Mouse (Mus musculus) heart, embryonic 16.5 days (tissue): ENCODE measurements around the gene Carmil1. TPM values are rescaled to one million over a fixed set of nuclear protein-coding genes. Genes with fewer than 3 reads are reported as not detected.
A peak's percentile ranks its signal among the peaks of the same experiment; 100 is the strongest.

Source experiments
- ATAC-seq: fragments of 200-750 bp; cut with Nextera tagmentation; replicated peaks from 2 replicates; pipeline ENCODE4 v1.8.0; 2017; ENCODE audit warnings: moderate number of reproducible peaks; ENCODE audit not compliant: insufficient read depth, low FRiP score; ENCODE audit errors: extremely low read depth
- H3K27ac ChIP-seq: fragments of 300-500 bp; sonication (generic); 2 replicates; pipeline ENCODE4 v1.5.1; 2014; ENCODE audit warnings: mild to moderate bottlenecking, low read length, control low read depth, moderate library complexity
- H3K27me3 ChIP-seq: fragments of 300-500 bp; sonication (generic); 2 replicates; pipeline ENCODE4 v1.6.1; 2014; ENCODE audit warnings: low read length, mixed read lengths; ENCODE audit not compliant: control insufficient read depth, insufficient read depth
- H3K36me3 ChIP-seq: fragments of 300-500 bp; sonication (generic); 2 replicates; pipeline ENCODE4 v1.6.1; 2014; ENCODE audit not compliant: control insufficient read depth, insufficient read depth
- H3K4me1 ChIP-seq: fragments of 300-500 bp; sonication (generic); 2 replicates; pipeline ENCODE4 v1.6.1; 2014; ENCODE audit warnings: low read length, mixed read lengths; ENCODE audit not compliant: control insufficient read depth, insufficient read depth
- H3K4me2 ChIP-seq: fragments of 300-500 bp; sonication (generic); 2 replicates; pipeline ENCODE4 v1.6.1; 2014; ENCODE audit warnings: low read depth, mild to moderate bottlenecking, control low read depth, low read length
- H3K4me3 ChIP-seq: fragments of 300-500 bp; sonication (generic); 2 replicates; pipeline ENCODE4 v1.5.1; 2014; ENCODE audit warnings: mild to moderate bottlenecking, control low read depth, low read length
- H3K9ac ChIP-seq: fragments of 300-500 bp; sonication (generic); 2 replicates; pipeline ENCODE4 v1.6.1; 2014; ENCODE audit warnings: low read length, control low read depth
- H3K9me3 ChIP-seq: fragments of 300-500 bp; sonication (generic); replicated peaks from 2 replicates; pipeline ENCODE4 v1.6.1; 2016; ENCODE audit warnings: low read length; ENCODE audit not compliant: control insufficient read depth
- WGBS: fragments of 180-500 bp; shearing (Covaris S2); extraction: QIAGEN DNeasy Blood & Tissue Kit; methylation state at CpG from one replicate; pipeline ENCODE4 v1.1.7; 2014; 5-methylcytosine and 5-hydroxymethylcytosine counted together
- polyA plus RNA-seq: library from polyadenylated mRNA; unstranded; fragments of >200 nt; fragmentation: Nextera tagmentation; extraction: Ambion mirVana; gene quantifications from 2 replicates; pipeline ENCODE4 v1.2.1, GENCODE M21; 2015

Carmil1 gene
- polyA plus RNA-seq, 1 experiment from 2014 or later: 8.4 TPM

GRCm38 (mm10) chr13:24177600-24177999, 103.0 kb downstream of the Carmil1 start:
- Histone ChIP-seq H3K4me3 (no peak overlapping the region), H3K9me3 (no peaks in the 10 kb centered on the region), H3K36me3 (no peaks in the 10 kb centered on the region), H3K27ac (no peak overlapping the region), H3K27me3 (no peaks in the 10 kb centered on the region), H3K4me1 (no peaks in the 10 kb centered on the region), H3K9ac (no peak overlapping the region), H3K4me2 (no peak overlapping the region)
- 66% methylated on average over 5 of the region's 5 CpGs for WGBS
- no peak for ATAC-seq

- Histone ChIP-seq H3K36me3 (no peaks in the 10 kb centered on the region), H3K4me2 (no peak overlapping the region), H3K9ac (no peak overlapping the region), H3K4me3 (no peak overlapping the region), H3K27ac (no peak overlapping the region), H3K27me3 (no peaks in the 10 kb centered on the region), H3K4me1 (no peaks in the 10 kb centered on the region), H3K9me3 (no peaks in the 10 kb centered on the region)
- no peak for ATAC-seq
- 69% methylated on average over 4 of the region's 4 CpGs for WGBS
Observed at GRCm38 (mm10) chr13:24176835-24177234, 103.8 kb downstream of the Carmil1 start.

- H3K27ac ChIP-seq: no peak overlapping the region
- no peaks in the 10 kb centered on the region for H3K36me3 ChIP-seq
- no peaks in the 10 kb centered on the region for H3K9me3 ChIP-seq
- no peak for ATAC-seq
- H3K4me2 ChIP-seq: no peak overlapping the region
- no peak overlapping the region for H3K4me3 ChIP-seq
- H3K27me3 ChIP-seq: no peaks in the 10 kb centered on the region
- WGBS: 69% methylated on average over 1 of the region's 1 CpGs
- no peak overlapping the region for H3K9ac ChIP-seq
- H3K4me1 ChIP-seq: no peaks in the 10 kb centered on the region
Observed at GRCm38 (mm10) chr13:24169658-24170057, 110.9 kb downstream of the Carmil1 start.

- no peaks in the 10 kb centered on the region for H3K36me3 ChIP-seq
- H3K4me1 ChIP-seq: peaks cover 4% of the 10 kb centered on the region; the same call in 1 of the 2 replicates
- no peak overlapping the region for H3K9ac ChIP-seq
- no peaks in the 10 kb centered on the region for H3K9me3 ChIP-seq
- H3K4me2 ChIP-seq: no peak overlapping the region
- no peaks in the 10 kb centered on the region for H3K27me3 ChIP-seq
- no peak for ATAC-seq
- H3K4me3 ChIP-seq: no peak overlapping the region
- 75% methylated on average over 1 of the region's 1 CpGs for WGBS
- no peak overlapping the region for H3K27ac ChIP-seq
Observed at GRCm38 (mm10) chr13:24163368-24163767, 117.2 kb downstream of the Carmil1 start.

- Histone ChIP-seq H3K4me1 (peaks cover 4% of the 10 kb centered on the region; the same call in 1 of the 2 replicates), H3K27ac (no peak overlapping the region), H3K27me3 (no peaks in the 10 kb centered on the region), H3K4me3 (no peak overlapping the region), H3K36me3 (no peaks in the 10 kb centered on the region), H3K9ac (no peak overlapping the region), H3K4me2 (no peak overlapping the region), H3K9me3 (no peaks in the 10 kb centered on the region)
- 84% methylated on average over 4 of the region's 4 CpGs for WGBS
- no peak for ATAC-seq
Observed at GRCm38 (mm10) chr13:24161105-24161504, 119.5 kb downstream of the Carmil1 start.

- H3K4me3 ChIP-seq: no peak overlapping the region
- H3K27ac ChIP-seq: no peak overlapping the region
- ATAC-seq: no peak
- no peaks in the 10 kb centered on the region for H3K9me3 ChIP-seq
- H3K36me3 ChIP-seq: no peaks in the 10 kb centered on the region
- no peaks in the 10 kb centered on the region for H3K27me3 ChIP-seq
- H3K9ac ChIP-seq: no peak overlapping the region
- H3K4me2 ChIP-seq: no peak overlapping the region
- WGBS: 40% methylated on average over 4 of the region's 4 CpGs
- peaks cover 4% of the 10 kb centered on the region; the same call in 1 of the 2 replicates for H3K4me1 ChIP-seq
Observed at GRCm38 (mm10) chr13:24159972-24160371, 120.6 kb downstream of the Carmil1 start.

- H3K9me3 ChIP-seq: no peaks in the 10 kb centered on the region
- peaks cover 4% of the 10 kb centered on the region; the same call in 1 of the 2 replicates for H3K4me1 ChIP-seq
- H3K4me2 ChIP-seq: no peak overlapping the region
- no peak overlapping the region for H3K9ac ChIP-seq
- H3K27ac ChIP-seq: no peak overlapping the region
- ATAC-seq: peak; percentile 41; the same call in 1 of the 2 replicates
- H3K36me3 ChIP-seq: no peaks in the 10 kb centered on the region
- H3K4me3 ChIP-seq: no peak overlapping the region
- WGBS: 41% methylated on average over 8 of the region's 8 CpGs
- no peaks in the 10 kb centered on the region for H3K27me3 ChIP-seq
Observed at GRCm38 (mm10) chr13:24159190-24159965, 121.2 kb downstream of the Carmil1 start.

- no peak overlapping the region for H3K4me3 ChIP-seq
- no peak overlapping the region for H3K4me2 ChIP-seq
- peaks cover 6% of the 10 kb centered on the region; the same call in 1 of the 2 replicates for H3K4me1 ChIP-seq
- 78% methylated on average over 10 of the region's 10 CpGs for WGBS
- H3K36me3 ChIP-seq: no peaks in the 10 kb centered on the region
- no peak overlapping the region for H3K9ac ChIP-seq
- no peaks in the 10 kb centered on the region for H3K9me3 ChIP-seq
- H3K27me3 ChIP-seq: no peaks in the 10 kb centered on the region
- ATAC-seq: no peak
- no peak overlapping the region for H3K27ac ChIP-seq
Observed at GRCm38 (mm10) chr13:24157560-24158011, 123.0 kb downstream of the Carmil1 start.

- Histone ChIP-seq H3K9me3 (no peaks in the 10 kb centered on the region), H3K4me2 (no peak overlapping the region), H3K4me3 (no peak overlapping the region), H3K9ac (no peak overlapping the region), H3K27ac (no peak overlapping the region), H3K27me3 (peaks cover 2% of the 10 kb centered on the region; the same call in 1 of the 2 replicates), H3K4me1 (peaks cover 6% of the 10 kb centered on the region; the same call in 1 of the 2 replicates), H3K36me3 (no peaks in the 10 kb centered on the region)
- 52% methylated on average over 6 of the region's 6 CpGs for WGBS
- no peak for ATAC-seq
Observed at GRCm38 (mm10) chr13:24155190-24155589, 125.4 kb downstream of the Carmil1 start.
